Mouse (Mus musculus): ENCODE measurements around the gene Igf2bp3. TPM values are rescaled to one million over a fixed set of nuclear protein-coding genes. Genes with fewer than 3 reads are reported as not detected.

Gene Igf2bp3
- polyA plus RNA-seq, 1 experiment: 76.0 TPM

DNA sequence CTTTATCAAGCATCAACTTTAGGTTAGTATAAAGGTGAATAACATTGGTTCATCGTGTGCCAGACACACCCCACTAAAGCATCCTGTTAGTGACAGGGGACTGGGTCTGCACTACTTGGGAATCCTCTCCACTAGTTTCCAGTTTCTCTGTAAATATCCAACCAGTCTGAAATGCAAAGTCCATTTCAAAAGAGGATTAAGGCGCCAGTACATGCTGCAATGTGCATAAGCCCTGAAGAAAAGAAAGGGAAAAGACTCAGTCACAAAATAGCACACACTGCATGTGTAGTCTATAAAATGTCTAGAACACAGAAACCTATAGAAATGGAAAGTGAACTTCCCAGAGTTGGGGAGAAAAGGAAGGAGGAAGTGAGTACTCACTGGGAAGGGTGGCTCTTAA is 68.3 kb downstream of the Igf2bp3 start:
- Histone ChIP-seq H3K27me3 (ENCODE audit: control insufficient read depth, insufficient read depth, low read length) (no peaks in the 10 kb centered on the region), H3K4me1 (ENCODE audit: control insufficient read depth, insufficient read depth, low read length) (no peaks in the 10 kb centered on the region), H3K36me3 (ENCODE audit: control insufficient read depth, insufficient read depth, low read length) (no peaks in the 10 kb centered on the region), H3K4me3 (ENCODE audit: control insufficient read depth, low read depth, low read length) (no peak overlapping the region), H3K27ac (ENCODE audit: control insufficient read depth, insufficient read depth, low read depth, low read length) (no peak overlapping the region)
- TF ChIP-seq POLR2A (IDR thresholded peaks at IDR 0.05; ENCODE audit: control insufficient read depth, low read depth, low read length) (no peak), CTCF (IDR thresholded peaks at IDR 0.05; ENCODE audit: control insufficient read depth, insufficient read depth, insufficient replicate concordance, low read depth, low read length) (no peak)

DNA sequence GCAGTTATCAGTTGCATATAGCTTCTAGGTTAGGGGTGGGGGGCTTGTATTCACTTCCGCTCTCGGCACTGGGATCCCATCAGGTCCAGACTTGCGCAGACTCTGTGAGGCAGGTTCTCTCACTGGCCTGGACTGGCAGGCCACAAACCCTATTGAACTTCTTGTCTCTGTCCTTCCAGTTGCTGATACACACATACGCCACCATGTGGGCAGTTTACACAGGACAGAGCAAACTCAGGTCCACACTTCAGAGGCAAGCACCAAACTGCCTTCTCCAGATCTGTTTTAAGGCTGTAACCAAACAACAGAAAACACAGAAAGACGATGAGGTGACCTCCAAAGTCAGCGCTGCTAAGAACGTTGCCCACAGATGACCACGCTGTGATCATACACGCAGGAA is 72.3 kb downstream of the Igf2bp3 start:
- Histone ChIP-seq H3K27ac (ENCODE audit: control insufficient read depth, insufficient read depth, low read depth, low read length) (no peak overlapping the region), H3K36me3 (ENCODE audit: control insufficient read depth, insufficient read depth, low read length) (no peaks in the 10 kb centered on the region)

DNA sequence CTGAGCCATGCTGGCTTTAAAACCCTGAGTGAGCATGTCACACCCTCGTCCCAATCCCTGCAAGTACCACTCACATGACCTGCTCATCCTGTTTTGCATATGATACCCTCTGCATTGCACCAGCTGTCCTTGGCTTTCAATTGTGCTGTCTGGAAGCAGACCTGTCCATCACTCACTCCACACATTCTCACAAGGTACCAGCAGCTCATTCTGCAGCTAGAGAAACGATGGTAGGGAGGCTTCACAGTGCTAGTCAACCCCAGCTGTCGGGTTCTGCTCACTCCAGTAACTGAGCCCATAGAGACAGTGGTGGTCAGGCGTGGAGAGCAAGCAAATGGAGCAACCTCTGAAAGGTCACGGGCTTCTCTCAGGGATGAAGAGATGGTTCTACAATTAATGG is 73.6 kb downstream of the Igf2bp3 start:
- TF ChIP-seq POLR2A (IDR thresholded peaks at IDR 0.05; ENCODE audit: control insufficient read depth, low read depth, low read length) (no peak), CTCF (IDR thresholded peaks at IDR 0.05; ENCODE audit: control insufficient read depth, insufficient read depth, insufficient replicate concordance, low read depth, low read length) (no peak)
- H3K27ac ChIP-seq (ENCODE audit: control insufficient read depth, insufficient read depth, low read depth, low read length): no peak overlapping the region
- no peaks in the 10 kb centered on the region for H3K4me1 ChIP-seq (ENCODE audit: control insufficient read depth, insufficient read depth, low read length)
- no peak overlapping the region for H3K4me3 ChIP-seq (ENCODE audit: control insufficient read depth, low read depth, low read length)
- H3K27me3 ChIP-seq (ENCODE audit: control insufficient read depth, insufficient read depth, low read length): no peaks in the 10 kb centered on the region
- no peaks in the 10 kb centered on the region for H3K36me3 ChIP-seq (ENCODE audit: control insufficient read depth, insufficient read depth, low read length)

More for the DNA sequence above, 72.3 kb downstream of the Igf2bp3 start:
- peak; percentile 18; the same call in 1 of the 2 replicates for TF ChIP-seq CTCF (IDR thresholded peaks at IDR 0.05; ENCODE audit: control insufficient read depth, insufficient read depth, insufficient replicate concordance, low read depth, low read length)
- no peak for TF ChIP-seq POLR2A (IDR thresholded peaks at IDR 0.05; ENCODE audit: control insufficient read depth, low read depth, low read length)
- Histone ChIP-seq H3K4me1 (ENCODE audit: control insufficient read depth, insufficient read depth, low read length) (no peaks in the 10 kb centered on the region), H3K4me3 (ENCODE audit: control insufficient read depth, low read depth, low read length) (no peak overlapping the region), H3K27me3 (ENCODE audit: control insufficient read depth, insufficient read depth, low read length) (no peaks in the 10 kb centered on the region)

DNA sequence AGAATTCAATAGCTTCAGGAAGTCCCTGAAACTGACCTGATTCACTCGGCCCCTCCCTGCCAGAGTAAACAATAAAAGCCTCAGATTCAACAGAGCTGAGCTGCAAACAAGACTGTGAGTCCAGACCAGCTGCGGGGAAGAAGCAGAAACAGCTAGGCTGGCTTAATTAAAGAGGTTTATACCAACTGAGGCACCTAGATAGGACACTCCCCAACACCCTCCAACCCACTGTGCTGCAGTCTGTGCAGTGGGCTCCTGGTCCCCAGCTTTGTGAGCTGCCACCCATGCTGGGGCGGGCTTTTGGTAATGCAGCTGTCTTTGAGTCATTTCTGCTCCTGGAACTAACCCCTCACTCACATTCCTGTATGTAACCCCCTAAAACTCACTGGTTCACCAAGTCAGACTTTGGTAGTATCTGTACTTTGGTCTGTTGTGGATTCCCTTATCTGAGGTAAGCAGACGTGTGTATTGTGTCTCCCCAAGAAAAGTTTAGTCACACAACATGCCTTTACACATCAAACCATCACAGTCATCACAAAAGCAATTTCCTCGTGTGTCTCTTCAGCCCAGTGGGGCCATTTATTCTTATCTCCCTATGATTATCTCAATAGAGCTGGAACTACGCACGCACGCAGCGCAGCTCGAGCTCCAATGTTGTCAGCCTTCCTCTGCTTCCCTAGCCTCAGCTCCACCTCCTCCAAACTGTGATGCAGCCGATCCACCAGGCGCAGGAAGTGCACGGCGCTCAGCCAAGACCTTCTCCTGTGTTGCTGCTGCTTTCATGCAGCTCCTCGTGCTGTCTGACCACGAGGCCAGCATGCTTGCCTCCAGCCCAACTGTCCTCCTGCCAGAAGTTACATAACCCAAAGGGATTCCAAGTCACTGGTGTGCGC is 76.4 kb downstream of the Igf2bp3 start:
- Histone ChIP-seq H3K27ac (ENCODE audit: control insufficient read depth, insufficient read depth, low read depth, low read length) (no peak overlapping the region), H3K27me3 (ENCODE audit: control insufficient read depth, insufficient read depth, low read length) (no peaks in the 10 kb centered on the region)
- TF ChIP-seq CTCF (IDR thresholded peaks at IDR 0.05; ENCODE audit: control insufficient read depth, insufficient read depth, insufficient replicate concordance, low read depth, low read length): no peak
- TF ChIP-seq POLR2A (IDR thresholded peaks at IDR 0.05; ENCODE audit: control insufficient read depth, low read depth, low read length): no peak

DNA sequence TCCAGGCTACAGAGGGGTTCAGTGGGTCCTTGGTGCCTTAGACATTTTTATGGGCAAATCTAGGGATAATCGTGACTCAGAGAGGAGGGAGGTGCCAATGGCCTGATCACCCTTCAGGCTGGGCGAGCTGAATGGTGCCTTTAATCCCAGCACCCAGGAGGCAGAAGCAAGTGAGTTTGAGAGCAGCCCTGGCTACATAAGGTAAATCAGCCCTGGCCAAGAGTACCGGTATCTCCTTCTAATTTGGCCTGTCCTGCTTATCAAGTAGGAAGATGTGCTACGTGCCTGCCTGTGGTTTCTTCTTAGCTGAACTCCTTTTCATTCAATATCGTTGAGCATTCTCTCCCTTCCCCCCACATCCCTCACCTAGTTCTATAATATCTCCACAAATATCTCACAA is 78.0 kb downstream of the Igf2bp3 start:
- Histone ChIP-seq H3K4me3 (ENCODE audit: control insufficient read depth, low read depth, low read length) (no peak overlapping the region), H3K27me3 (ENCODE audit: control insufficient read depth, insufficient read depth, low read length) (no peaks in the 10 kb centered on the region), H3K36me3 (ENCODE audit: control insufficient read depth, insufficient read depth, low read length) (no peaks in the 10 kb centered on the region; the same call in 1 of the 2 replicates), H3K27ac (ENCODE audit: control insufficient read depth, insufficient read depth, low read depth, low read length) (no peak overlapping the region), H3K4me1 (ENCODE audit: control insufficient read depth, insufficient read depth, low read length) (no peaks in the 10 kb centered on the region)
- TF ChIP-seq POLR2A (IDR thresholded peaks at IDR 0.05; ENCODE audit: control insufficient read depth, low read depth, low read length): no peak
- TF ChIP-seq CTCF (IDR thresholded peaks at IDR 0.05; ENCODE audit: control insufficient read depth, insufficient read depth, insufficient replicate concordance, low read depth, low read length): no peak

More for the DNA sequence above, 76.4 kb downstream of the Igf2bp3 start:
- Histone ChIP-seq H3K4me3 (ENCODE audit: control insufficient read depth, low read depth, low read length) (no peak overlapping the region), H3K4me1 (ENCODE audit: control insufficient read depth, insufficient read depth, low read length) (no peaks in the 10 kb centered on the region), H3K36me3 (ENCODE audit: control insufficient read depth, insufficient read depth, low read length) (no peaks in the 10 kb centered on the region)

DNA sequence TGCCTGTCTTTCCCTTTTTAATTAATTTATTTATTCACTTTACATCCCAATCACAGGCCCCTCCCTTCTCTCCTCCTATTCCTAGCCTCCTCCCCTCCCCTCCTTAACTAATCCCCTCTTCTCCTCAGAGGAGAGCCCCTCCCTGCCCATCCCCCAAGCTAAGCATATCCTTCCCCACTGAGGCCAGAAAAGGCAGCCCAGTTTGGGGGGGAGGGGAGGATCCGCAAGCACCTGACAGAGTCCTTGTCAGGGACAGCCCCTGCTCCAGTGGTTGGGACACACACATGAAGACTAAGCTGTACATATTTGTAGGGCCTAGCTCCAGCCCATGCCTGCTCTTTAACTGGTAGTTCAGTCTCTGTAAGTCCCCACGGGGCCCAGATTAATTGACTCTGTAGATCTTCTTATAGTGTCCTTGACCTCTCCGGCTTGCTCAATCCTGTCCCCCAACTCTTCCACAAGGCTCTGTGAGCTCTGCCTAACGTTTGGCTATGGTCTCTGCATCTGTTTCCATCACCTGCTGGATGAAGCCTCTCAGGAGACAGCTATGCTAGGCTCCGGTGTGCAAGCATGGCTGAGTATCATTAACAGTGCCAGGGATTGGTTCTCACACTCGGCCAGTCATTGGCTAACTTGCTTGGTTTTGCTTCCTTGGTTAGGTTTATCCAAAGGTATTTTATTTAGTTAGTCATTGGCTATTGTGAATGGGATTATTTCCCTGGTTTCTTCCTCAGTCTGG is 82.2 kb downstream of the Igf2bp3 start:
- Histone ChIP-seq H3K4me3 (ENCODE audit: control insufficient read depth, low read depth, low read length) (no peak overlapping the region), H3K36me3 (ENCODE audit: control insufficient read depth, insufficient read depth, low read length) (no peaks in the 10 kb centered on the region; the same call in 1 of the 2 replicates), H3K27me3 (ENCODE audit: control insufficient read depth, insufficient read depth, low read length) (no peaks in the 10 kb centered on the region), H3K4me1 (ENCODE audit: control insufficient read depth, insufficient read depth, low read length) (no peaks in the 10 kb centered on the region), H3K27ac (ENCODE audit: control insufficient read depth, insufficient read depth, low read depth, low read length) (no peak overlapping the region)
- TF ChIP-seq CTCF (IDR thresholded peaks at IDR 0.05; ENCODE audit: control insufficient read depth, insufficient read depth, insufficient replicate concordance, low read depth, low read length) (no peak), POLR2A (IDR thresholded peaks at IDR 0.05; ENCODE audit: control insufficient read depth, low read depth, low read length) (no peak)

DNA sequence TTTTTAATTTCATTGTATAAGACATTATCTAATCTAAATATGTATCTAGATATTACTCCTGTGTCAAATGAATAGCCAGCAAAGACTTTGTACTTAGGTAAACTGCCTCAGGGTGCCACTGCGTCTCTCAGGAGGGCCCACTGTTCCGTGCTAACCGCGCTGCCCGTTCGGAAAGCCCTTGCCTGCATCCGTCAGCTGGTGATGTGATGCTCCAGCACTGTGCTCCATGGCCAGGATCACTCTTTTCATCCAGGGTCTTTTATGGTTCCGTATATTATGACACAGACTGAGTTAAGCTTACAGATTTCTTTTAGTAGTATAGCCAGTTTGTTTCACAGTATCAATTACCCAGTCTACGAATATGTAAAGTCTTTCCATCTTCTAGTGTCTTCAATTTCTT is 82.9 kb downstream of the Igf2bp3 start:
- no peaks in the 10 kb centered on the region; the same call in 1 of the 2 replicates for H3K36me3 ChIP-seq (ENCODE audit: control insufficient read depth, insufficient read depth, low read length)
- TF ChIP-seq CTCF (IDR thresholded peaks at IDR 0.05; ENCODE audit: control insufficient read depth, insufficient read depth, insufficient replicate concordance, low read depth, low read length): no peak
- no peak for TF ChIP-seq POLR2A (IDR thresholded peaks at IDR 0.05; ENCODE audit: control insufficient read depth, low read depth, low read length)
- H3K4me1 ChIP-seq (ENCODE audit: control insufficient read depth, insufficient read depth, low read length): no peaks in the 10 kb centered on the region
- no peak overlapping the region for H3K4me3 ChIP-seq (ENCODE audit: control insufficient read depth, low read depth, low read length)
- no peak overlapping the region for H3K27ac ChIP-seq (ENCODE audit: control insufficient read depth, insufficient read depth, low read depth, low read length)
- no peaks in the 10 kb centered on the region for H3K27me3 ChIP-seq (ENCODE audit: control insufficient read depth, insufficient read depth, low read length)
